Mouse (Mus musculus) layer of hippocampus, postnatal 10 days (tissue): ENCODE measurements at regions not wholly inside any gene's neighbourhood (a gene's known extent, or its start where the extent isn't known, plus 50 kb on each side); places are given as distances from the start of the nearest gene placed in this dataset.
A peak's percentile ranks its signal among the peaks of the same experiment; 100 is the strongest.

ENCODE experiments used
- DNase-seq, 2 experiments: peaks; one replicate each; pipeline ENCODE4 v3.0.0; 2021; ENCODE audit warnings: low spot score in 2 of 2

GRCm38 (mm10) chr7:40052255-40052654 lies 534.7 kb downstream of the Zfp619 start:
- DNase-seq, result no peak

GRCm38 (mm10) chr7:40058836-40059235 lies 541.3 kb downstream of the Zfp619 start:
- no peak for DNase-seq

- DNase-seq, result no peak
These were observed 547.1 kb downstream of the Zfp619 start for GRCm38 (mm10) chr7:40064631-40065030.

- DNase-seq, result no peak
These were observed 548.0 kb downstream of the Zfp619 start for GRCm38 (mm10) chr7:40065526-40065925.

GRCm38 (mm10) chr7:40067378-40067777 lies 549.8 kb downstream of the Zfp619 start:
- no peak for DNase-seq

GRCm38 (mm10) chr7:40071313-40071712 lies 553.7 kb downstream of the Zfp619 start:
- no peak for DNase-seq

GRCm38 (mm10) chr7:40072478-40072877 lies 554.9 kb downstream of the Zfp619 start:
- DNase-seq, result peak; percentile 7 to 27

- DNase-seq, result peak; percentile 13 to 20
These were observed 568.7 kb downstream of the Zfp619 start for GRCm38 (mm10) chr7:40086236-40086635.

- no peak for DNase-seq
These were observed 579.5 kb downstream of the Zfp619 start for GRCm38 (mm10) chr7:40097094-40097493.

- DNase-seq, result no peak
These were observed 585.7 kb downstream of the Zfp619 start for GRCm38 (mm10) chr7:40103057-40103945.

- DNase-seq, result no peak
These were observed 625.3 kb downstream of the Zfp619 start for GRCm38 (mm10) chr7:40142906-40143305.

GRCm38 (mm10) chr7:40144431-40144830 lies 626.9 kb downstream of the Zfp619 start:
- no peak for DNase-seq

- DNase-seq, result no peak
These were observed 660.0 kb downstream of the Zfp619 start for GRCm38 (mm10) chr7:40177570-40177969.

- no peak for DNase-seq
These were observed 677.8 kb downstream of the Zfp619 start for GRCm38 (mm10) chr7:40195366-40195765.

- no peak for DNase-seq
These were observed 685.0 kb downstream of the Zfp619 start for GRCm38 (mm10) chr7:40202615-40203014.

- no peak for DNase-seq
These were observed 686.2 kb upstream of the Vstm2b start for GRCm38 (mm10) chr7:40211956-40212355.

- DNase-seq, result no peak
These were observed 685.6 kb upstream of the Vstm2b start for GRCm38 (mm10) chr7:40212576-40212975.

GRCm38 (mm10) chr7:40213646-40214045 lies 684.5 kb upstream of the Vstm2b start:
- DNase-seq, result no peak

GRCm38 (mm10) chr7:40214395-40214794 lies 683.7 kb upstream of the Vstm2b start:
- DNase-seq, result no peak

GRCm38 (mm10) chr7:40215271-40215670 lies 682.9 kb upstream of the Vstm2b start:
- no peak for DNase-seq

- no peak for DNase-seq
These were observed 677.6 kb upstream of the Vstm2b start for GRCm38 (mm10) chr7:40220549-40220948.

GRCm38 (mm10) chr7:40245188-40245587 lies 652.9 kb upstream of the Vstm2b start:
- no peak for DNase-seq

GRCm38 (mm10) chr7:40248521-40248920 lies 649.6 kb upstream of the Vstm2b start:
- DNase-seq, result no peak
